In genomic region chr9:109055271-109056030, GRCm38 (mm10) we compare ENCODE assay signal across 8 mouse cellular contexts. TPM values are rescaled to one million over a fixed set of nuclear protein-coding genes. Genes with fewer than 3 reads are reported as not detected.
DNase-seq lines count a peak whose midpoint lies in the region; TF ChIP-seq lines count a peak whose summit lies in the region.

No protein-coding gene starts in this region.

- DNase-seq in cerebellum, adult 9-10 months = peak; percentile 54
- no peak for DNase-seq in cerebellum, adult 8-10 months
- peak; percentile 31 to 53 for DNase-seq in right cerebral cortex, postnatal 10 days (ENCODE audit: low spot score in 2 of 2)
- no peak for DNase-seq in right cerebral cortex, postnatal 14 days
- DNase-seq in limb, embryonic 10.5 days (ENCODE audit: low spot score) = no peak
- no peak for DNase-seq in gastrocnemius, adult 18-20 months (ENCODE audit: low spot score)
- no peak for DNase-seq in thymus, postnatal 10 days (ENCODE audit: low spot score in 2 of 2)

- H3K9me3 ChIP-seq in limb, embryonic 10.5 days (replicated peaks) = no peaks in the 10 kb centered on the region

- no peak for TF ChIP-seq POLR2A in small intestine, adult 2 months (IDR thresholded peaks at IDR 0.05; ENCODE audit: low read depth, low read length)

- H3K36me3 ChIP-seq in limb, embryonic 10.5 days = peaks cover 67% of the 10 kb centered on the region
- peaks cover 20% of the 10 kb centered on the region for H3K36me3 ChIP-seq in small intestine, adult 2 months (ENCODE audit: control insufficient read depth, insufficient read depth, low read length)

- H3K27ac ChIP-seq in limb, embryonic 10.5 days = peak overlapping the region; percentile 72
- peak overlapping the region; percentile 34 for H3K27ac ChIP-seq in small intestine, adult 2 months (ENCODE audit: insufficient read depth, low read depth, low read length)

- no peak for TF ChIP-seq CTCF in small intestine, adult 2 months (IDR thresholded peaks at IDR 0.05; ENCODE audit: extremely low read depth, insufficient read length, insufficient replicate concordance, low read depth, low read length)

- 0 out of 2 replicates have a peak overlapping the region, but pooled peaks have one; percentile 21 for H3K4me3 ChIP-seq in limb, embryonic 10.5 days
- H3K4me3 ChIP-seq in small intestine, adult 2 months (ENCODE audit: low read depth, low read length) = peak overlapping the region; percentile 59

- WGBS in limb, embryonic 10.5 days = 89% methylated on average over 12 of the region's 12 CpGs
- 85% methylated on average over 12 of the region's 12 CpGs for WGBS in small intestine, adult 2 months

- H3K27me3 ChIP-seq in limb, embryonic 10.5 days (ENCODE audit: low read depth, poor library complexity, severe bottlenecking) = no peaks in the 10 kb centered on the region
- no peaks in the 10 kb centered on the region for H3K27me3 ChIP-seq in small intestine, adult 2 months (ENCODE audit: control insufficient read depth, insufficient read depth, low read length)

- H3K4me1 ChIP-seq in limb, embryonic 10.5 days = peaks cover 34% of the 10 kb centered on the region
- peaks cover 24% of the 10 kb centered on the region for H3K4me1 ChIP-seq in small intestine, adult 2 months (ENCODE audit: control insufficient read depth, insufficient read depth, insufficient read length, low read length)

RNA-seq across cellular contexts. Expression of gene Trex1, which starts 4.1 kb away (rescaled TPM):
- polyA plus RNA-seq in limb, embryonic 10.5 days (2016; fragmentation: Nextera tagmentation; extraction: Ambion mirVana) = 7.5 and 9.4 TPM in 2 replicates
- 51.9 and 174 TPM in 2 replicates for polyA plus RNA-seq in small intestine, adult 2 months (2012; rRNA removed)
- total RNA-seq in gastrocnemius, adult 18-20 months (2021) = 10 to 100 TPM; 13.1 to 17.2 TPM

RNA-seq across cellular contexts. Expression of gene Shisa5, which starts 17.1 kb away (rescaled TPM):
- polyA plus RNA-seq in limb, embryonic 10.5 days (2016; fragmentation: Nextera tagmentation; extraction: Ambion mirVana) = 36.1 and 44.4 TPM in 2 replicates
- polyA plus RNA-seq in small intestine, adult 2 months (2012; rRNA removed) = 406 and 675 TPM in 2 replicates
- 10 to 100 TPM in 1 of 2 experiments, 1 to 10 TPM in 1; 9.8 to 15.5 TPM for total RNA-seq in gastrocnemius, adult 18-20 months (2021)

RNA-seq across cellular contexts. Expression of gene Atrip, which starts 18.5 kb away (rescaled TPM):
- 35.3 and 36.8 TPM in 2 replicates for polyA plus RNA-seq in limb, embryonic 10.5 days (2016; fragmentation: Nextera tagmentation; extraction: Ambion mirVana)
- 5.8 and 10.7 TPM in 2 replicates for polyA plus RNA-seq in small intestine, adult 2 months (2012; rRNA removed)
- total RNA-seq in gastrocnemius, adult 18-20 months (2021) = 1 to 10 TPM; 8.9 to 9.2 TPM

RNA-seq across cellular contexts. Expression of gene Ccdc51, which starts 26.8 kb away (rescaled TPM):
- 13.6 and 14.1 TPM in 2 replicates for polyA plus RNA-seq in limb, embryonic 10.5 days (2016; fragmentation: Nextera tagmentation; extraction: Ambion mirVana)
- polyA plus RNA-seq in small intestine, adult 2 months (2012; rRNA removed) = 5.5 and 11.3 TPM in 2 replicates
- 1 to 10 TPM; 7.9 to 8.1 TPM for total RNA-seq in gastrocnemius, adult 18-20 months (2021)

RNA-seq across cellular contexts. Expression of gene Tma7, which starts 26.9 kb away (rescaled TPM):
- polyA plus RNA-seq in limb, embryonic 10.5 days (2016; fragmentation: Nextera tagmentation; extraction: Ambion mirVana) = 805 and 864 TPM in 2 replicates
- polyA plus RNA-seq in small intestine, adult 2 months (2012; rRNA removed) = 0.58 and 1.6 TPM in 2 replicates
- total RNA-seq in gastrocnemius, adult 18-20 months (2021) = 100 to 1,000 TPM; 325 to 344 TPM

Comparison
In these comparisons a context has a peak if more than half of its experiments do, and no peak if none do; other contexts are left out.
1. DNase-seq: peak in cerebellum, adult 9-10 months (single experiment) and right cerebral cortex, postnatal 10 days (2 of 2); none in cerebellum, adult 8-10 months (single experiment), right cerebral cortex, postnatal 14 days (single experiment), limb, embryonic 10.5 days (single experiment), gastrocnemius, adult 18-20 months (single experiment) and thymus, postnatal 10 days (0 of 2).